In the genomic region with DNA sequence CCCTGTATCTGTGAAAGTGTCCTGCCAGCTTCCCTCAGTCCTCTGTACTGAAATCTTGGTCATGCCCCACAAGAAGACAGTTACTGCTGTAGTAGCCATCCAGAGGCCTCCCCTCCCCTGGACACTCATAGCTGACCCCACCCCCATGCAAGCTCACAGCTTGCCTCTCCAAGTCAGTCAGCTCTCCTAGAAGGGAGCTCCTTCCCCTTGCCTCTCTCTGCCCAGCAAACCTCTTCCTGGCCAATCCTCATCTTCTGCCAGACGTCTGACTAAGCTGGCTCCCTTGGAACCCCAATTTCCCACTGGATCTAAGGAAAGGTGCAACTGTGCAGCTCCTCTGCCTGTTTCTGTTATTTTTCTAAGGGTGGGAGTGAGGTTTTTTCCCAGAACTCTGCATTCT, we compare ENCODE assay signal across 21 mouse cellular contexts.
DNase-seq lines count a peak whose midpoint lies in the region; ATAC-seq and TF ChIP-seq lines count a peak whose summit lies in the region.
"Had no signal": no experiment of that assay in that cellular context is flagged by ENCODE, and none has a peak within 500 bp of the region (broad histone marks: within the 10 kb centered on the region; RNA-seq: fewer than 3 reads in every experiment).

No protein-coding gene starts in this region.

- no peaks in the 10 kb centered on the region for H3K4me1 ChIP-seq in heart, embryonic 12.5 days (replicated peaks)
- peaks cover 13% of the 10 kb centered on the region for H3K4me1 ChIP-seq in midbrain, embryonic 15.5 days
- H3K4me1 ChIP-seq in midbrain, embryonic 14.5 days (ENCODE audit: control insufficient read depth, insufficient read depth, low read length) = peaks cover 12% of the 10 kb centered on the region
- peaks cover 6% of the 10 kb centered on the region; the same call in 1 of the 2 replicates for H3K4me1 ChIP-seq in midbrain, postnatal 0 days (ENCODE audit: insufficient read depth, low read length)
- H3K4me1 ChIP-seq in midbrain, embryonic 10.5 days = peaks cover 10% of the 10 kb centered on the region
- H3K4me1 ChIP-seq: embryonic facial prominence, embryonic 13.5 days; embryonic facial prominence, embryonic 15.5 days had no signal

- no peak overlapping the region for H3K27ac ChIP-seq in heart, embryonic 12.5 days (ENCODE audit: poor library complexity, severe bottlenecking)
- no peak overlapping the region; the same call in 1 of the 2 replicates for H3K27ac ChIP-seq in midbrain, embryonic 15.5 days
- no peak overlapping the region for H3K27ac ChIP-seq in midbrain, embryonic 14.5 days (replicated peaks; ENCODE audit: low read depth, low read length)
- H3K27ac ChIP-seq in midbrain, postnatal 0 days (ENCODE audit: low read depth, low read length) = peak overlapping the region; percentile 72
- no peak overlapping the region; the same call in 1 of the 2 replicates for H3K27ac ChIP-seq in midbrain, embryonic 10.5 days (replicated peaks)
- H3K27ac ChIP-seq: embryonic facial prominence, embryonic 13.5 days; embryonic facial prominence, embryonic 15.5 days had no signal

- H3K9ac ChIP-seq in heart, embryonic 12.5 days = no peak overlapping the region
- H3K9ac ChIP-seq in midbrain, embryonic 15.5 days = no peak overlapping the region
- H3K9ac ChIP-seq in midbrain, embryonic 14.5 days (replicated peaks; ENCODE audit: low read length) = no peak overlapping the region
- H3K9ac ChIP-seq in midbrain, postnatal 0 days (replicated peaks; ENCODE audit: low read length, poor library complexity, severe bottlenecking) = 0 out of 2 replicates have a peak overlapping the region, but pooled peaks have one; percentile 33
- H3K9ac ChIP-seq: embryonic facial prominence, embryonic 13.5 days; embryonic facial prominence, embryonic 15.5 days had no signal

- no peak for ATAC-seq in heart, embryonic 12.5 days (ENCODE audit: insufficient number of reproducible peaks, low FRiP score)
- 0 out of 2 replicates have a peak, but pooled peaks have one; percentile 14 for ATAC-seq in midbrain, embryonic 15.5 days (replicated peaks)
- no peak for ATAC-seq in midbrain, embryonic 14.5 days (ENCODE audit: low FRiP score, low TSS enrichment)
- ATAC-seq in midbrain, postnatal 0 days (ENCODE audit: low FRiP score) = no peak
- ATAC-seq: activated CD4-positive, CD25-positive, alpha-beta regulatory T cell, adult 4 months; Patski had no signal

- no peaks in the 10 kb centered on the region for H3K9me3 ChIP-seq in heart, embryonic 12.5 days (replicated peaks)
- no peaks in the 10 kb centered on the region for H3K9me3 ChIP-seq in midbrain, embryonic 15.5 days
- H3K9me3 ChIP-seq in midbrain, embryonic 14.5 days (ENCODE audit: control insufficient read depth, low read length) = no peaks in the 10 kb centered on the region
- no peaks in the 10 kb centered on the region for H3K9me3 ChIP-seq in midbrain, postnatal 0 days (ENCODE audit: low read length)
- no peaks in the 10 kb centered on the region for H3K9me3 ChIP-seq in midbrain, embryonic 10.5 days (replicated peaks)
- H3K9me3 ChIP-seq: embryonic facial prominence, embryonic 13.5 days; embryonic facial prominence, embryonic 15.5 days had no signal

- no peak overlapping the region for H3K4me3 ChIP-seq in heart, embryonic 12.5 days
- H3K4me3 ChIP-seq in midbrain, embryonic 15.5 days = no peak overlapping the region
- H3K4me3 ChIP-seq in midbrain, embryonic 14.5 days (replicated peaks; ENCODE audit: low read depth, low read length) = no peak overlapping the region
- H3K4me3 ChIP-seq in midbrain, postnatal 0 days (ENCODE audit: low read depth, low read length) = no peak overlapping the region
- H3K4me3 ChIP-seq in midbrain, embryonic 10.5 days = no peak overlapping the region
- H3K4me3 ChIP-seq: embryonic facial prominence, embryonic 13.5 days; embryonic facial prominence, embryonic 15.5 days; erythroblast, embryonic 14.5 days had no signal

- H3K27me3 ChIP-seq in heart, embryonic 12.5 days (replicated peaks) = no peaks in the 10 kb centered on the region
- no peaks in the 10 kb centered on the region for H3K27me3 ChIP-seq in midbrain, embryonic 15.5 days (replicated peaks)
- H3K27me3 ChIP-seq in midbrain, embryonic 14.5 days (ENCODE audit: control insufficient read depth, insufficient read depth, low read length) = no peaks in the 10 kb centered on the region
- no peaks in the 10 kb centered on the region for H3K27me3 ChIP-seq in midbrain, postnatal 0 days (ENCODE audit: insufficient read depth, low read length)
- H3K27me3 ChIP-seq in midbrain, embryonic 10.5 days (ENCODE audit: low read depth, poor library complexity, severe bottlenecking) = no peaks in the 10 kb centered on the region
- H3K27me3 ChIP-seq: embryonic facial prominence, embryonic 15.5 days; Patski had no signal

- DNase-seq in heart, adult 11 months = peak; percentile 78
- no peak for DNase-seq in midbrain, embryonic 14.5 days
- DNase-seq in midbrain, postnatal 0 days (ENCODE audit: low spot score) = no peak
- DNase-seq in midbrain, embryonic 10.5 days (ENCODE audit: low spot score) = no peak
- DNase-seq in adrenal gland, postnatal 36 days = no peak
- DNase-seq: adrenal gland, adult 8-10 months; adrenal gland, postnatal 14 days; cerebellum, adult 11 months; cerebellum, adult 18-20 months; cerebellum, adult 8-10 months; cerebellum, adult 9-11 months; cerebellum, postnatal 14 days; cerebellum, postnatal 36 days; embryo, embryonic 11 days had no signal

- WGBS in heart, embryonic 12.5 days = 19% methylated on average over 1 of the region's 1 CpGs
- WGBS in midbrain, embryonic 15.5 days = 50% methylated on average over 1 of the region's 1 CpGs
- 67% methylated on average over 1 of the region's 1 CpGs for WGBS in midbrain, embryonic 14.5 days
- 60% methylated on average over 1 of the region's 1 CpGs for whole genome bisulfite sequencing in midbrain, postnatal 0 days
- WGBS in midbrain, embryonic 10.5 days = 68% methylated on average over 1 of the region's 1 CpGs

- no peaks in the 10 kb centered on the region for H3K36me3 ChIP-seq in heart, embryonic 12.5 days
- H3K36me3 ChIP-seq in midbrain, embryonic 15.5 days (replicated peaks) = no peaks in the 10 kb centered on the region
- no peaks in the 10 kb centered on the region for H3K36me3 ChIP-seq in midbrain, embryonic 14.5 days (ENCODE audit: control insufficient read depth, insufficient read depth, low read length)
- H3K36me3 ChIP-seq in midbrain, postnatal 0 days (ENCODE audit: insufficient read depth, low read length) = no peaks in the 10 kb centered on the region
- no peaks in the 10 kb centered on the region for H3K36me3 ChIP-seq in midbrain, embryonic 10.5 days
- H3K36me3 ChIP-seq: embryonic facial prominence, embryonic 13.5 days; embryonic facial prominence, embryonic 15.5 days had no signal

- TF ChIP-seq CTCF in midbrain, postnatal 0 days (IDR thresholded peaks at IDR 0.05) = no peak

- no peak overlapping the region for H3K4me2 ChIP-seq in heart, embryonic 12.5 days
- no peak overlapping the region for H3K4me2 ChIP-seq in midbrain, embryonic 15.5 days
- H3K4me2 ChIP-seq in midbrain, embryonic 14.5 days (ENCODE audit: low read length) = no peak overlapping the region
- no peak overlapping the region for H3K4me2 ChIP-seq in midbrain, postnatal 0 days (ENCODE audit: low read depth, low read length, poor library complexity, severe bottlenecking)
- H3K4me2 ChIP-seq: embryonic facial prominence, embryonic 13.5 days; embryonic facial prominence, embryonic 15.5 days had no signal
